Mouse (Mus musculus): Measurements from ENCODE around the gene Rab40b. TPM values are rescaled to one million over a fixed set of nuclear protein-coding genes. Genes with fewer than 3 reads are reported as not detected.
A peak's percentile ranks its signal among the peaks of the same experiment; 100 is the strongest.

The Rab40b gene
- total and polyA plus RNA-seq, 3 experiments, result 0.91 to 2.0 (median 1.5) TPM

GRCm38 (mm10) chr11:121420830-121421552 lies 32.9 kb upstream of the Rab40b start, which contains the start of gene Fn3krp:
TSS of gene Fn3krp (plus strand) at chr11:121421401.
- H3K27ac ChIP-seq, result peak within 1 kb of the TSS; percentile 80
- peak within 1 kb of the TSS; percentile 76 for H3K9ac ChIP-seq (ENCODE audit: low read depth, low read length)
- intact Hi-C loops (cut with DNase I), result loop anchor here (5.0 kb wide), 1 partner anchor 69 kb away; the partner anchor contains the start of gene Wdr45b
- WGBS, result 2% methylated on average over 28 of the region's 28 CpGs
- H3K4me1 ChIP-seq (ENCODE audit: control insufficient read depth, insufficient read depth, low read length), result peaks cover 2% of the 10 kb centered on the region
- peaks cover 2% of the 10 kb centered on the region; the same call in 1 of the 2 replicates for H3K36me3 ChIP-seq (ENCODE audit: control insufficient read depth, insufficient read depth, low read length)
- H3K4me3 ChIP-seq, result peak within 1 kb of the TSS; percentile 91
- no peaks in the 10 kb centered on the region; the same call in 1 of the 2 replicates for H3K27me3 ChIP-seq (ENCODE audit: control insufficient read depth, insufficient read depth, low read length)
- DNase-seq, result peak; percentile 98 to 99
- H3K79me2 ChIP-seq (replicated peaks; ENCODE audit: control insufficient read depth, insufficient read depth, low read length), result no peaks in the 10 kb centered on the region
- TF ChIP-seq CTCF (IDR thresholded peaks at IDR 0.05) (peak; percentile 27; the same call in 1 of the 2 replicates), POLR2A (IDR thresholded peaks at IDR 0.05; ENCODE audit: insufficient read depth, low read depth, low read length) (peak; percentile 85), EP300 (IDR thresholded peaks at IDR 0.05; ENCODE audit: insufficient read depth, low read depth, low read length) (no peak)

- Histone ChIP-seq H3K36me3 (ENCODE audit: control insufficient read depth, insufficient read depth, low read length) (peaks cover 2% of the 10 kb centered on the region; the same call in 1 of the 2 replicates), H3K4me1 (ENCODE audit: control insufficient read depth, insufficient read depth, low read length) (peaks cover 2% of the 10 kb centered on the region), H3K9ac (ENCODE audit: low read depth, low read length) (no peak overlapping the region), H3K4me3 (no peak overlapping the region; the same call in 1 of the 2 replicates), H3K27me3 (ENCODE audit: control insufficient read depth, insufficient read depth, low read length) (no peaks in the 10 kb centered on the region; the same call in 1 of the 2 replicates), H3K27ac (no peak overlapping the region), H3K79me2 (replicated peaks; ENCODE audit: control insufficient read depth, insufficient read depth, low read length) (no peaks in the 10 kb centered on the region)
- no peak for DNase-seq
- intact Hi-C loops (cut with DNase I), result loop anchor here (5.0 kb wide), 1 partner anchor 68 kb away; the partner anchor contains the start of gene Wdr45b
- WGBS, result 58% methylated on average over 5 of the region's 5 CpGs
- TF ChIP-seq CTCF (IDR thresholded peaks at IDR 0.05), result no peak
- no peak for TF ChIP-seq EP300 (IDR thresholded peaks at IDR 0.05; ENCODE audit: insufficient read depth, low read depth, low read length)
- no peak for TF ChIP-seq POLR2A (IDR thresholded peaks at IDR 0.05; ENCODE audit: insufficient read depth, low read depth, low read length)
Observed at GRCm38 (mm10) chr11:121420379-121420778, 32.3 kb upstream of the Rab40b start.

GRCm38 (mm10) chr11:121418932-121419331 lies 30.9 kb upstream of the Rab40b start:
- no peak for DNase-seq
- no peak overlapping the region for H3K9ac ChIP-seq (ENCODE audit: low read depth, low read length)
- WGBS, result 51% methylated on average over 2 of the region's 2 CpGs
- H3K4me1 ChIP-seq (ENCODE audit: control insufficient read depth, insufficient read depth, low read length), result peaks cover 3% of the 10 kb centered on the region
- TF ChIP-seq CTCF (IDR thresholded peaks at IDR 0.05) (no peak), EP300 (IDR thresholded peaks at IDR 0.05; ENCODE audit: insufficient read depth, low read depth, low read length) (no peak), POLR2A (IDR thresholded peaks at IDR 0.05; ENCODE audit: insufficient read depth, low read depth, low read length) (no peak)
- no peak overlapping the region for H3K27ac ChIP-seq
- no peak overlapping the region for H3K4me3 ChIP-seq
- H3K36me3 ChIP-seq (ENCODE audit: control insufficient read depth, insufficient read depth, low read length), result peaks cover 2% of the 10 kb centered on the region; the same call in 1 of the 2 replicates
- no peaks in the 10 kb centered on the region; the same call in 1 of the 2 replicates for H3K27me3 ChIP-seq (ENCODE audit: control insufficient read depth, insufficient read depth, low read length)
- no peaks in the 10 kb centered on the region for H3K79me2 ChIP-seq (replicated peaks; ENCODE audit: control insufficient read depth, insufficient read depth, low read length)
- intact Hi-C loops (cut with DNase I), result no loop called here

GRCm38 (mm10) chr11:121417971-121418370 lies 29.9 kb upstream of the Rab40b start:
- Histone ChIP-seq H3K9ac (ENCODE audit: low read depth, low read length) (no peak overlapping the region), H3K27me3 (ENCODE audit: control insufficient read depth, insufficient read depth, low read length) (no peaks in the 10 kb centered on the region; the same call in 1 of the 2 replicates), H3K36me3 (ENCODE audit: control insufficient read depth, insufficient read depth, low read length) (peaks cover 2% of the 10 kb centered on the region; the same call in 1 of the 2 replicates), H3K4me3 (no peak overlapping the region), H3K27ac (no peak overlapping the region), H3K4me1 (ENCODE audit: control insufficient read depth, insufficient read depth, low read length) (peaks cover 3% of the 10 kb centered on the region), H3K79me2 (replicated peaks; ENCODE audit: control insufficient read depth, insufficient read depth, low read length) (no peaks in the 10 kb centered on the region)
- intact Hi-C loops (cut with DNase I), result no loop called here
- WGBS, result 85% methylated on average over 5 of the region's 5 CpGs
- TF ChIP-seq POLR2A (IDR thresholded peaks at IDR 0.05; ENCODE audit: insufficient read depth, low read depth, low read length) (no peak), EP300 (IDR thresholded peaks at IDR 0.05; ENCODE audit: insufficient read depth, low read depth, low read length) (no peak), CTCF (IDR thresholded peaks at IDR 0.05) (no peak)
- no peak for DNase-seq

- intact Hi-C loops (cut with DNase I), result no loop called here
- no peak overlapping the region for H3K9ac ChIP-seq (ENCODE audit: low read depth, low read length)
- WGBS, result 25% methylated on average over 5 of the region's 5 CpGs
- DNase-seq, result no peak
- no peak for TF ChIP-seq POLR2A (IDR thresholded peaks at IDR 0.05; ENCODE audit: insufficient read depth, low read depth, low read length)
- no peak for TF ChIP-seq EP300 (IDR thresholded peaks at IDR 0.05; ENCODE audit: insufficient read depth, low read depth, low read length)
- no peak for TF ChIP-seq CTCF (IDR thresholded peaks at IDR 0.05)
- H3K79me2 ChIP-seq (replicated peaks; ENCODE audit: control insufficient read depth, insufficient read depth, low read length), result no peaks in the 10 kb centered on the region
- no peaks in the 10 kb centered on the region for H3K36me3 ChIP-seq (ENCODE audit: control insufficient read depth, insufficient read depth, low read length)
- H3K27ac ChIP-seq, result no peak overlapping the region
- H3K27me3 ChIP-seq (ENCODE audit: control insufficient read depth, insufficient read depth, low read length), result no peaks in the 10 kb centered on the region; the same call in 1 of the 2 replicates
- H3K4me1 ChIP-seq (ENCODE audit: control insufficient read depth, insufficient read depth, low read length), result peaks cover 1% of the 10 kb centered on the region; the same call in 1 of the 2 replicates
- H3K4me3 ChIP-seq, result no peak overlapping the region
Observed at GRCm38 (mm10) chr11:121415351-121415750, 27.3 kb upstream of the Rab40b start.

GRCm38 (mm10) chr11:121414762-121415161 lies 26.7 kb upstream of the Rab40b start:
- Histone ChIP-seq H3K36me3 (ENCODE audit: control insufficient read depth, insufficient read depth, low read length) (no peaks in the 10 kb centered on the region), H3K4me3 (no peak overlapping the region), H3K27ac (no peak overlapping the region), H3K27me3 (ENCODE audit: control insufficient read depth, insufficient read depth, low read length) (no peaks in the 10 kb centered on the region; the same call in 1 of the 2 replicates), H3K4me1 (ENCODE audit: control insufficient read depth, insufficient read depth, low read length) (peaks cover 1% of the 10 kb centered on the region; the same call in 1 of the 2 replicates), H3K79me2 (replicated peaks; ENCODE audit: control insufficient read depth, insufficient read depth, low read length) (no peaks in the 10 kb centered on the region), H3K9ac (ENCODE audit: low read depth, low read length) (no peak overlapping the region)
- DNase-seq, result no peak
- 59% methylated on average over 5 of the region's 5 CpGs for WGBS
- TF ChIP-seq EP300 (IDR thresholded peaks at IDR 0.05; ENCODE audit: insufficient read depth, low read depth, low read length), result no peak
- TF ChIP-seq CTCF (IDR thresholded peaks at IDR 0.05), result no peak
- no peak for TF ChIP-seq POLR2A (IDR thresholded peaks at IDR 0.05; ENCODE audit: insufficient read depth, low read depth, low read length)
- intact Hi-C loops (cut with DNase I), result no loop called here
